Mouse (Mus musculus) liver, adult 2 months (tissue): ENCODE data around the gene Lrrc15.

ENCODE experiments used
- CTCF ChIP-seq: fragments of 200-500 bp; IDR thresholded peaks from 2 replicates; pipeline ENCODE4 v1.5.1; 2011; ENCODE audit warnings: low read depth, low read length, control low read depth
- POLR2A ChIP-seq: fragments of 200-500 bp; IDR thresholded peaks from 2 replicates; pipeline ENCODE4 v1.6.1; 2011; ENCODE audit warnings: low read length, control low read depth; ENCODE audit not compliant: insufficient read depth; ENCODE audit errors: extremely low read depth

GRCm38 (mm10) chr16:30275558-30276340 is 7.3 kb downstream of the Lrrc15 start:
- TF ChIP-seq CTCF (no peak), POLR2A (no peak)
